Mouse (Mus musculus) CH12.LX (cell line): ENCODE data around the gene Ercc6. TPM values are rescaled to one million over a fixed set of nuclear protein-coding genes. Genes with fewer than 3 reads are reported as not detected.

Source experiments
- DNase-seq: peaks from one replicate; pipeline ENCODE4 v3.0.0-alpha.2; 2013; ENCODE audit errors: extremely low read depth
- H3K27ac ChIP-seq: 2 replicates; pipeline ENCODE4 v1.5.1; 2012; ENCODE audit warnings: low read depth, mild to moderate bottlenecking, control low read depth, moderate library complexity; ENCODE audit not compliant: insufficient read depth
- H3K27me3 ChIP-seq: replicated peaks from 2 replicates; pipeline ENCODE3; 2012; ENCODE audit warnings: inconsistent platforms
- H3K36me3 ChIP-seq, 2 experiments: replicated peaks in 1 of 2; 2 replicates each; pipeline versions ENCODE3 to v1.6.1; 2012; ENCODE audit warnings: inconsistent platforms in 1 of 2, low read length in 1 of 2, mild to moderate bottlenecking in 1 of 2, mixed read lengths in 1 of 2, moderate library complexity in 1 of 2; ENCODE audit not compliant: control insufficient read depth in 1 of 2, insufficient read depth in 1 of 2
- H3K4me1 ChIP-seq, 2 experiments: 2 replicates each; pipeline ENCODE4 v1.6.1; 2012; ENCODE audit warnings: inconsistent platforms in 1 of 2, moderate library complexity in 1 of 2; ENCODE audit not compliant: insufficient read depth in 2 of 2, control insufficient read depth in 1 of 2
- H3K4me2 ChIP-seq: 2 replicates; pipeline ENCODE4 v1.6.1; 2012; ENCODE audit warnings: low read depth, mild to moderate bottlenecking, control low read depth; ENCODE audit not compliant: poor library complexity, insufficient read depth, severe bottlenecking
- H3K4me3 ChIP-seq, 3 experiments: fragments of 150-350 bp in 1 of 3; sonication (generic) in 1 of 3; replicated peaks in 1 of 3; 2 replicates each; pipeline versions ENCODE3 to v1.5.1; 2011 to 2012; ENCODE audit warnings: low read depth in 2 of 3, low read length in 2 of 3, mild to moderate bottlenecking in 2 of 3, moderate library complexity in 2 of 3, control low read depth in 1 of 3, improper control_type of control experiment in 1 of 3, inconsistent platforms in 1 of 3, mixed read lengths in 1 of 3; ENCODE audit not compliant: poor library complexity in 1 of 3
- H3K79me2 ChIP-seq: replicated peaks from 2 replicates; pipeline ENCODE4 v1.6.1; 2012; ENCODE audit warnings: mild to moderate bottlenecking, moderate library complexity; ENCODE audit not compliant: control insufficient read depth, poor library complexity, insufficient read depth, severe bottlenecking; ENCODE audit errors: extremely low read depth
- H3K9ac ChIP-seq: 2 replicates; pipeline ENCODE4 v1.6.1; 2012; ENCODE audit warnings: low read depth, mild to moderate bottlenecking, control low read depth, moderate library complexity; ENCODE audit not compliant: insufficient read depth
- H3K9me3 ChIP-seq: replicated peaks from 2 replicates; pipeline ENCODE3; 2012; ENCODE audit warnings: low read length, inconsistent platforms, mixed read lengths
- CHD2 ChIP-seq: IDR thresholded peaks from 2 replicates; pipeline ENCODE4 v1.6.1; 2011; ENCODE audit warnings: low read length, improper control_type of control experiment
- ETS1 ChIP-seq: conservative IDR thresholded peaks from 2 replicates; pipeline ENCODE4 v1.6.1; 2012; ENCODE audit warnings: low read depth, mild to moderate bottlenecking, inconsistent platforms, low read length, improper control_type of control experiment, moderate library complexity
- HCFC1 ChIP-seq: IDR thresholded peaks from 2 replicates; pipeline ENCODE4 v1.6.1; 2012; ENCODE audit warnings: low read depth, mild to moderate bottlenecking, inconsistent platforms, low read length, improper control_type of control experiment
- IRF4 ChIP-seq: IDR thresholded peaks from 2 replicates; pipeline ENCODE4 v1.6.1; 2014; ENCODE audit warnings: low read depth, mild to moderate bottlenecking, inconsistent platforms, low read length, improper control_type of control experiment
- MAFK ChIP-seq: IDR thresholded peaks from 2 replicates; pipeline ENCODE4 v1.6.1; 2011; ENCODE audit warnings: low read length, improper control_type of control experiment; ENCODE audit not compliant: insufficient replicate concordance
- MXI1 ChIP-seq: IDR thresholded peaks from 2 replicates; pipeline ENCODE4 v1.6.1; 2011; ENCODE audit warnings: mild to moderate bottlenecking, low read depth, low read length, improper control_type of control experiment
- NELFE ChIP-seq: IDR thresholded peaks from 2 replicates; pipeline ENCODE4 v1.6.1; 2011; ENCODE audit warnings: low read depth, low read length, improper control_type of control experiment
- POLR2AphosphoS2 ChIP-seq: IDR thresholded peaks from 2 replicates; pipeline ENCODE4 v1.6.1; 2011; ENCODE audit warnings: low read depth, low read length, improper control_type of control experiment
- SIN3A ChIP-seq: IDR thresholded peaks from 2 replicates; pipeline ENCODE4 v1.6.1; 2012; ENCODE audit warnings: low read length, improper control_type of control experiment, inconsistent platforms
- USF2 ChIP-seq: conservative IDR thresholded peaks from 2 replicates; pipeline ENCODE4 v1.6.1; 2011; ENCODE audit warnings: low read depth, low read length, improper control_type of control experiment
- ZNF384 ChIP-seq: IDR thresholded peaks from 2 replicates; pipeline ENCODE4 v1.6.1; 2012; ENCODE audit warnings: low read depth, low read length, improper control_type of control experiment, inconsistent platforms
- dilution Hi-C: fragments of 300-500 bp; cut with MboI; formaldehyde crosslinking; loops from 2 replicates; pipeline ENCODE4 v1.14.3; 2020; ENCODE audit warnings: low sequenced_read_pairs; ENCODE audit not compliant: extremely low pct_unique_long_range_greater_than_20kb, extremely low pct_ligation_motif_present
- in situ Hi-C: fragments of 300-500 bp; cut with MboI; formaldehyde crosslinking; loops from 3 replicates; pipeline ENCODE4 v1.14.3; 2019; ENCODE audit warnings: low sequenced_read_pairs, low pct_ligation_motif_present, low pct_unique_long_range_greater_than_20kb, mixed read lengths
- polyA plus RNA-seq: library from polyadenylated mRNA; unstranded; fragments of >175 nt; gene quantifications from 2 replicates; pipeline ENCODE4 v1.2.1, GENCODE M21; 2012; ENCODE audit warnings: low read depth; ENCODE audit not compliant: insufficient read length
- total RNA-seq, 2 experiments: library from RNA; depleted of rRNA; stranded (reverse); fragments of 300-350 nt in 1 of 2; fragments of >200 nt in 1 of 2; gene quantifications; 2 replicates each; pipeline ENCODE4 v1.2.3; 2012 to 2014

Gene Ercc6
- total and polyA plus RNA-seq, 3 experiments, result 10.7 to 16.7 (median 15.3) TPM

GRCm38 (mm10) chr14:32496115-32496850 lies 17.0 kb upstream of the Ercc6 start:
- H3K9ac ChIP-seq, result no peak overlapping the region
- H3K36me3 ChIP-seq, result no peaks in the 10 kb centered on the region
- H3K79me2 ChIP-seq, result no peaks in the 10 kb centered on the region
- peaks cover 4 to 16% of the 10 kb centered on the region in 2 experiments; a peak in 3 of 4 replicates for H3K4me1 ChIP-seq
- H3K9me3 ChIP-seq, result no peaks in the 10 kb centered on the region
- no peak overlapping the region for H3K27ac ChIP-seq
- H3K4me3 ChIP-seq, result no peak overlapping the region
- dilution Hi-C loops (no loop called here), in situ Hi-C loops (no loop called here)
- TF ChIP-seq SIN3A (no peak), MAFK (no peak), MXI1 (0 out of 2 replicates have a peak, but pooled peaks have one; percentile 6), HCFC1 (no peak), CHD2 (no peak), POLR2AphosphoS2 (no peak), ETS1 (no peak)
- DNase-seq, result no peak
- H3K4me2 ChIP-seq, result 0 out of 2 replicates have a peak overlapping the region, but pooled peaks have one; percentile 14
- H3K27me3 ChIP-seq, result peaks cover 23% of the 10 kb centered on the region

- dilution Hi-C loops, result no loop called here
- in situ Hi-C loops, result no loop called here
- Histone ChIP-seq H3K36me3 (no peaks in the 10 kb centered on the region), H3K4me2 (no peak overlapping the region), H3K27me3 (no peaks in the 10 kb centered on the region), H3K79me2 (no peaks in the 10 kb centered on the region), H3K9ac (no peak overlapping the region), H3K27ac (no peak overlapping the region), H3K4me1 (peaks cover 0 to 20% of the 10 kb centered on the region in 2 experiments; a peak in 3 of 4 replicates), H3K4me3 (no peak overlapping the region), H3K9me3 (no peaks in the 10 kb centered on the region)
- no peak for DNase-seq
- TF ChIP-seq MXI1 (no peak), NELFE (no peak), HCFC1 (no peak), USF2 (no peak), SIN3A (no peak), CHD2 (no peak), ZNF384 (no peak), IRF4 (no peak)
Measured at GRCm38 (mm10) chr14:32501303-32501702, 12.0 kb upstream of the Ercc6 start.
